Mouse (Mus musculus): ENCODE measurements around the gene Cdk11b.

- TF ChIP-seq CTCF (IDR thresholded peaks at IDR 0.05; ENCODE audit: borderline replicate concordance, insufficient read depth, low read depth, low read length) = no peak
- TF ChIP-seq POLR2A (IDR thresholded peaks at IDR 0.05; ENCODE audit: borderline replicate concordance, insufficient read depth, low read length) = no peak
Observed at GRCm38 (mm10) chr4:155591012-155591719, 33.5 kb upstream of the Cdk11b start.
